Mouse (Mus musculus) urinary bladder, adult 2 months (tissue): ENCODE results near the gene Upk3a. TPM values are rescaled to one million over a fixed set of nuclear protein-coding genes. Genes with fewer than 3 reads are reported as not detected.
"Not testable (repeated sequence)": the region's sequence is repeated elsewhere in the genome, so short reads cannot be mapped to it uniquely, and the experiment has no call there.

ENCODE experiments used
- DNase-seq: peaks from one replicate; pipeline ENCODE4 v3.0.0; 2022; ENCODE audit warnings: low spot score
- polyA plus RNA-seq: library from polyadenylated mRNA; depleted of rRNA; stranded (reverse); fragments of >200 nt; gene quantifications from 2 replicates; pipeline ENCODE4 v1.2.3, GENCODE M21; 2012

The Upk3a gene
- polyA plus RNA-seq, 1 experiment = 1,493 TPM

GRCm38 (mm10) chr15:85000984-85001982 lies 15.7 kb upstream of the Upk3a start:
- DNase-seq = peak; percentile 75

GRCm38 (mm10) chr15:85009666-85010065 lies 7.3 kb upstream of the Upk3a start:
- no peak for DNase-seq

DNA sequence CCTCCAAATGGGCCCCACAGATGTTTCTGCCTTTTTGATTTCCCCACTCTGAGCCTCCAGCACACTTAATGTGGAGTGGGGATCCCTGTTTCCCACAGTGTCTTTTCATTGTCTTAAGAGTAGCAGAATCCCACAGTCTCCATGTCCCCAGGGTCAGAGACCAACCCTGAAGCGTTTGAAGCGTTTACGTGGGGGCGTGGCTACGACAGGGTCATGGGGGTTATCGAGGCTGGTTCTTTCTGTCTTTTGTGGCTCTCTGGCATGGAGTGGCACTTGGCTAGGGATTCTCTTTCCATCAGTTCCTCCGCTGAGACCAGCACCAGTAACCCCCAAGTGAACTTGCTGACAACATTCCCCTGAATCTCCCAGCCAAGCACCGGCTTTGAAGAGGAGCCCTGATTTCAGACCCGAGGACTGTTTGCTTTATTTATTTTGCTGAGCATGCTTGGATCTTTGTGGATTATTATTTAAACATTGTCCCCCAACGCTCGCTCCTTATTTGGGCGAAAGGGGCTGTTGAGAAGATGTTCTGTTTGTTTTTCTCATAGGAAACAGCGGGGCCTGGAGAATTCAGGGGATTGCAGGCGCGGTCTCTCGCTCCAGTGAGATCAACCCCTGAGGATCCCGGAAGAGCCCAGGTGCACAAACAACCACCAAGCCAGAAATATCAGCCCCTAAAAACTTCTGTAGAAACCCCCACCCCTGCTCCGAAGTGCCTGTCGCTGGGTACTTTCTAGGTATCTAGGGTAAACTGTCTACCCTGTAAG lies 4.9 kb upstream of the Upk3a start:
- DNase-seq = no peak

DNA sequence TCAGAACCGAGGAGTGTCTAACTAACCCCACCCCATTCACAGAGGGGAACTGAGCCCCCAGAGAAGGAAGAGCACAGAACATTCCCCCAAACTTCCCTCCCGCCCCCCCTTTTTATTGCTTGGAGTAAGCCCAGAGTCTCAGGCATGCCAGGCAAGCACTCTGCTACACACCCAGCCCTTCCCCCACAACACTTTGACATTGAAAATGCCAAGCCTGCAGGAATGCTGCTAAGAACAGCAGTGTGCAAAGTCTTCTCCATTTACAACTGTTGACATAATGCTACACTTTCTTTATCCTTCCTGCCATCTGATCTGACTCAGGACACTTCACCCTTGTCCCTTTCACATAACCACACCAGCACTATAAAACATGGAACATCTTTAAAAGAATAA lies 4.3 kb upstream of the Upk3a start:
- no peak for DNase-seq

- DNase-seq = no peak
Observed at GRCm38 (mm10) chr15:85015771-85016170, 1.2 kb upstream of the Upk3a start.

GRCm38 (mm10) chr15:85022211-85022610 lies 5.3 kb downstream of the Upk3a start:
- DNase-seq = no peak

DNA sequence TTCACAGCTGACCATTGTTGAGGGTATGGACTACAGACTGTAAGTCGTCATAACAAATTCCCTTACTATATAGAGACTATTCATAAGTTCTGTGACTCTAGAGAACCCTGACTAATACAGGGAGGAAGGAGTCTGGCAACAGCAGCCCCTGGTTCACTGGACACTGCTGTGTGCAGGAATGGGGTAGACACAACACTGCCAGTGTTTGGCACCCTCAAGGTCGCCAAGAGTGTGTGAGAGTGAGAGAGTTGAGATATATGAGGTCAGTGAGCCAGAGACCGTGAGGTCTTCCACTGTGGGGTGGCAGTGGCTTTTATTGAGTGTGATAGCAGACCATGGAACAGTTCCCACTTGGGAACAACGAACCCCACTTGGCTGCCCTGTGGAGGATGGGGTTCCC lies 9.3 kb downstream of the Upk3a start:
- DNase-seq = no peak

- no peak for DNase-seq
Observed at GRCm38 (mm10) chr15:85027740-85028139, 10.8 kb downstream of the Upk3a start.

DNA sequence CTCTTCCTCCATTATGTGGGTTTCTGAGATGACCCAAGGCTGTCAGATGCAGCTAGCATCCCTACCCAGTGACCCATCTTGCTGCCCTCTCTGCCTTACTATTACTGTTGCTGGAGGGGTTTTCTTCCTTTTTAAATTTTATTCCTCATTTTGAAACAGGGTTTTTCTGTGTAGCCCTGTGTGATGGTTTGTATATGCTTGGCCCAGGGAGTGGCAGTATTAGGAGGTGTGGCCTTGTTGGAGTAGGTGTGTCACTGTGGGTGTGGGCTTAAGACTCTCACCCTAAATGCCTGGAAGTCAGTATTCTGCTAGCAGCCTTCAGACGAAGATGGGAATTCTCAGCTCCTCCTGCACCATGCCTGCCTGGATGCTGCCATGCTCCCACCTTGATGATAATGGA lies 11.7 kb downstream of the Upk3a start, which contains the start of gene Fam118a:
Gene Fam118a, plus strand, starts transcription at position 301 of the 400 bp plus-strand sequence.
- not testable (repeated sequence) for DNase-seq

GRCm38 (mm10) chr15:85030643-85031042 lies 13.7 kb downstream of the Upk3a start:
- DNase-seq = not testable (repeated sequence)

DNA sequence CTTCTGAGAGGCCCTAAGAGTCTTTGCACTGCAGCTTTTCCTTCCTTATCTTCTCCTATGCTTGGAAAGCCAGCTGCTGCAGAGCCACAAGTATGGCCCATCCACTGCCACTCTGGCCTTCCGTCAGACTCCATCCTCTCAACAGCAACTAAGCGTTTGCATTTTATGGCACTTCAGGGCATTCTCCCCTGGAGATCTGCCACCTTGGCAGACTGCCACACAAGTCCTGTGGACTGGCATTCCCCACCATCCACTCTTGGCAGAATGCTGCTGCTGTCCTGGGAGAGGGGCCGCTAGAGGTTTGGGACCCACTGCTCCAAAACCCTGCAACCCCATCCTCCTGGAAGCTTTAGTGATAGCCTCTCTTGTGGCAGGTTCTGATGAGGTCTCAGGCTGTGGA lies 14.9 kb downstream of the Upk3a start:
- no peak for DNase-seq

- not testable (repeated sequence) for DNase-seq
Observed at GRCm38 (mm10) chr15:85033916-85034315, 17.0 kb downstream of the Upk3a start.

GRCm38 (mm10) chr15:85036566-85037342 lies 19.8 kb downstream of the Upk3a start:
- DNase-seq = peak; percentile 98

- DNase-seq = no peak
Observed at GRCm38 (mm10) chr15:85037343-85037690, 20.4 kb downstream of the Upk3a start.

DNA sequence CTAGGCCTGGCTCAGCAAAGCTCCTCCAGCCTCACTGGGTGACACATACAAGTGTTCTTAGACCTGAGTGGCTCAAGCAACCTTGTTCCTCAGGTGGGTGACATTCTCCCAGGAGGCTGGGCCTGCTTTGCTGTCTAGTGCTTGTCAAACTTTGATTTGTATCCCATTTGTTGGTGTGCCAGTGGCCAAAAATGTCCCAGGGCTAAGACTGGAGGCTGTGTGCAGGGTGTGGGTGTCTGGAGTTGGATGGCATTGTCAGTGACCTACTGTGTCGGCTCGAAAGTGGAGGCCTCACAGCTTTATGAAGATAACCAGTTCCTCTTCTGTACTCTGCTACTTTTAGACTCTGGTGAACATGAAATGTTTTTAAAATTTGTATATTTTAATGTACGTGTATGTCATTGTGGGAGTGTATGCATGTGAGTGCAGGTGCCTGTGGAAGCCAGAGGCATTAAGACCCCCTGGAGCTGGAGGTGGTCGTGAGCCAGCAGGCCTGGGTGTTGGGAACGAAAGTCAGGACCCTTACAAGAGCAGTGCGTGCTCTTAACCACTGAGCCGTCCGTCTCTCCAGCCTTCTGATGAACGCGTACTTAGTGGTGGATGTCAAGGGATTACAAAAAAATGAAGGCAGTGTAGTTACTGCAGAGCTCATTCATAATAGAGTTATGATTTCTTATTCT lies 24.7 kb downstream of the Upk3a start:
- peak; percentile 19 for DNase-seq

- DNase-seq = no peak
Observed at GRCm38 (mm10) chr15:85042361-85042954, 25.5 kb downstream of the Upk3a start.

GRCm38 (mm10) chr15:85043116-85043515 lies 26.2 kb downstream of the Upk3a start:
- DNase-seq = no peak

DNA sequence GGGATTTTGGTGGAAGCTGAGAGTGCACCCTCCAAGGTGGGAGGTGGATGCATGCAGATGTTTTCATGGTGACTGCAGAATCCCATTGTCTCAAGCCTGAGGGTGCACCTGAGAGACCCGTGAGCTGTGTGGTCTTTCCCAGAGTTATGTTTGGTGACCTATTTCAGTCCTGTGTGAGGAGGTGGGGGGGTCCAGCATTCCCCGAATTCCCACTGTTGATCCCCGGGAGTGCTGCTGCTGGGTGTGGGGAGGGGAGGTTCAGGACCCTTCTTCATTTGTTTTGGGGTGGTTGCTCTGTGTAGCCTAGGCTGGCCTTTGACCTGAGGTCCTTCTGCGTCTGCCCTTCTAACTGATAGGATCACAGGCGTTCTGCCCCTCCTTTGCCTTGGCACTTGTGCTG lies 26.8 kb downstream of the Upk3a start:
- DNase-seq = no peak

- DNase-seq = no peak
Observed at GRCm38 (mm10) chr15:85046230-85046950, 29.4 kb downstream of the Upk3a start.

- DNase-seq = no peak
Observed at GRCm38 (mm10) chr15:85047865-85048264, 30.9 kb downstream of the Upk3a start.
